Mouse (Mus musculus) stomach, postnatal 0 days (tissue): Measurements from ENCODE around the gene Pakap.

Experiments
- CTCF ChIP-seq: IDR thresholded peaks from 2 replicates; pipeline ENCODE4 v1.5.1; 2016; ENCODE audit warnings: antibody characterized with exemption, low read depth, mild to moderate bottlenecking, moderate library complexity
- EP300 ChIP-seq: optimal IDR thresholded peaks from 2 replicates; pipeline ENCODE3; 2016; ENCODE audit warnings: antibody characterized with exemption

- no peak for TF ChIP-seq CTCF
- no peak for TF ChIP-seq EP300
These were observed 182.7 kb downstream of the Pakap start for GRCm38 (mm10) chr4:57750651-57751050.
